Mouse (Mus musculus) G1E (cell line): ENCODE results near the gene Filip1l. TPM values are rescaled to one million over a fixed set of nuclear protein-coding genes. Genes with fewer than 3 reads are reported as not detected.

Experiments used
- ATAC-seq: 2 replicates; pipeline ENCODE4 v1.8.0; 2016; ENCODE audit warnings: mild to moderate bottlenecking; ENCODE audit not compliant: insufficient number of reproducible peaks, poor library complexity, low FRiP score, severe bottlenecking; ENCODE audit errors: extremely low read depth
- DNase-seq: peaks from one replicate; pipeline ENCODE4 v3.0.0; 2012; ENCODE audit warnings: low spot score
- H3K27me3 ChIP-seq: 2 replicates; pipeline ENCODE4 v1.6.1; 2012; ENCODE audit warnings: mild to moderate bottlenecking, low read length, inconsistent platforms; ENCODE audit not compliant: insufficient read depth
- H3K36me3 ChIP-seq: replicated peaks from 2 replicates; pipeline ENCODE3; 2012; ENCODE audit warnings: mild to moderate bottlenecking, inconsistent platforms
- H3K4me1 ChIP-seq: 2 replicates; pipeline ENCODE4 v1.6.1; 2012; ENCODE audit warnings: low read depth, low read length, inconsistent platforms, mixed read lengths; ENCODE audit not compliant: insufficient read depth
- H3K4me3 ChIP-seq: 2 replicates; pipeline ENCODE4 v1.5.1; 2012; ENCODE audit warnings: low read depth, mild to moderate bottlenecking, inconsistent platforms, low read length, moderate library complexity, mixed read lengths
- H3K9me3 ChIP-seq: replicated peaks from 2 replicates; pipeline ENCODE4 v1.6.1; 2012; ENCODE audit warnings: inconsistent platforms
- CTCF ChIP-seq: IDR thresholded peaks from 2 replicates; pipeline ENCODE4 v1.5.1; 2012; ENCODE audit warnings: low read depth, low read length, inconsistent platforms, mixed read lengths
- GATA1 ChIP-seq: IDR thresholded peaks from 2 replicates; pipeline ENCODE4 v1.6.1; 2012; ENCODE audit warnings: borderline replicate concordance, low read length, inconsistent platforms, mixed read lengths
- GATA2 ChIP-seq: IDR thresholded peaks from 2 replicates; pipeline ENCODE4 v1.6.1; 2012; ENCODE audit warnings: low read depth, low read length, inconsistent platforms, borderline replicate concordance
- POLR2AphosphoS5 ChIP-seq: IDR thresholded peaks from 2 replicates; pipeline ENCODE4 v1.6.1; 2012; ENCODE audit warnings: low read depth, low read length, inconsistent platforms; ENCODE audit not compliant: insufficient replicate concordance
- TAL1 ChIP-seq: conservative IDR thresholded peaks from 2 replicates; pipeline ENCODE4 v1.6.1; 2012; ENCODE audit warnings: low read depth, low read length, inconsistent platforms, mixed read lengths
- polyA plus RNA-seq: library from polyadenylated mRNA; stranded (reverse); fragments of >175 nt; gene quantifications from 2 replicates; pipeline ENCODE4 v1.2.3, GENCODE M21; 2012
- total RNA-seq, 2 experiments: library from RNA; stranded (forward) in 1 of 2; stranded (reverse) in 1 of 2; fragments of 200-1000 nt in 1 of 2; fragments of >200 nt in 1 of 2; fragmentation: Nextera tagmentation in 1 of 2; gene quantifications; 2 replicates each; pipeline ENCODE4 v1.2.3; 2014 to 2017

Filip1l gene
- total and polyA plus RNA-seq, 3 experiments: 0.01 to 0.22 TPM; not detected in 1

DNA sequence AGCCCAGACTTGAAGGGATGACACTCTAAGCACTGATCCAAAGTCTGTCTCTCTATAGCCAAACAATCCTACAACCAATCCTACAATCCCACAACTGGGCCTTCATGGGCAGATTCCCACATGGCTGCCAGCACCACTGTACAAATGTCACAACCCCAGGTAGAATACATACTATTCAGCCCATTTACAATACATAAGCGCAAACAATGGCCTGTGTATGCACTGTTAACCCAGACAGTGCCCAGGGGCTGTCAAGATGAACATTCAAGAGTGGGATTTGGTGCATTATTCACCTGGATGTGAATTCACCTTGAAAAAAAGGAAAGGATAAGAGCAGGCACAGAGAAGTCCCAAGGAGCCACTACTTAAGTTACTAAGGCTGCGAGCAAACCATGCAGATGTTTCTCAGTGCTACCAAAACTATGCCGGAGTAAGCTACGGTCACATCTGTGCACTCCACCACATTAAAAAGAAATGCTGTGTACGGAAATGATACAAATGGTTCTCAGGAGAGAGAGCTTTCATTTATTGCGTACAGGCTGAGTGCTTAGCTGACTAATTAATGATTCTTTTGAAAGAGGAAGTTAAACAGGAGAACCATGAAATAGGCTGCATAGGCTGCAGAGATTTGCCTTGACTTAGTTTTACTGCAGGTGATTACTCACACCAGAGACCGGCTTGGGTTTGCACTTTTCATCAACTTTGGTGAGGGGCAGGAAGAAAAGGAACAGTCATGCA lies 69.0 kb downstream of the Filip1l start:
- TF ChIP-seq CTCF: no peak
- TF ChIP-seq TAL1: no peak
- no peak for TF ChIP-seq GATA2
- no peak for TF ChIP-seq GATA1
- no peak for TF ChIP-seq POLR2AphosphoS5
- ATAC-seq (no peak), DNase-seq (no peak)
- no peaks in the 10 kb centered on the region for H3K27me3 ChIP-seq
- H3K4me1 ChIP-seq: no peaks in the 10 kb centered on the region
- no peak overlapping the region for H3K4me3 ChIP-seq
- H3K36me3 ChIP-seq: peaks cover 3% of the 10 kb centered on the region
- H3K9me3 ChIP-seq: no peaks in the 10 kb centered on the region

DNA sequence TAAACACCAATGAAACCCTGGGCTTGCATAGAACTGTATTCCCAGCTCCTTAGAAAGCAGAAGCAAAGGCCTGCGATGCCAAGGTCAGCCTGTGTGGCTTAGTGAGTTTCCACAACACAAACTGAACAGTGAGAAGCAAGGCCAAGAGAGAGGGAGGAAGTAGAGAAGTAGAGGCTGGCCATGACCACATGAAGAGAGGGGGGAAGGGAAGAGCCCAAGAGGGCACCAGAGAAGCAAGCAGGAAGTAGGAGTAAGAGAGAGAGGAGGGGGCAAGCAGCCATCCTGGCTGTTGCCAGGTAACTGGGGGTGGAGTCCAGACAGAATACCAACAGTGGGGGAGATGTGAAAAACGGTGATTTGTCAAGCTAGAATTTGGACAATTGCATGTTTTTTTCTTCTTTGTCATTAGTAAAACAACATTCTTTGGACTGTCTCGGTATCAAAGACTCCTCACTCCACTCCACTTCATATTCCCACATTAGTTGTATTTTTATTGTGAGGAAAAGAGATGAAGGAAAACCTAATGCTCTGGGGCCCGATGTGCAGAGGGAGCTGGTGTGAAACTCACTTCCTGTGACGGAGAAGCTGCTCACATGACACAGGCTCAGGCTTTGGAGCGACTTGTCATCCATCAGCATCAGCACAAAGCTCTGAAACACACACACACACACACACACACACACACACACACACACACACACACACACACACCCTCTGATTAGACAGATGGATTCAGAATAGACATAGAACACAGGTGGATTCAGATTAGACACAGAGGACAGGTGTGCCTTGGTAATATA lies 70.3 kb downstream of the Filip1l start:
- ATAC-seq: no peak

DNA sequence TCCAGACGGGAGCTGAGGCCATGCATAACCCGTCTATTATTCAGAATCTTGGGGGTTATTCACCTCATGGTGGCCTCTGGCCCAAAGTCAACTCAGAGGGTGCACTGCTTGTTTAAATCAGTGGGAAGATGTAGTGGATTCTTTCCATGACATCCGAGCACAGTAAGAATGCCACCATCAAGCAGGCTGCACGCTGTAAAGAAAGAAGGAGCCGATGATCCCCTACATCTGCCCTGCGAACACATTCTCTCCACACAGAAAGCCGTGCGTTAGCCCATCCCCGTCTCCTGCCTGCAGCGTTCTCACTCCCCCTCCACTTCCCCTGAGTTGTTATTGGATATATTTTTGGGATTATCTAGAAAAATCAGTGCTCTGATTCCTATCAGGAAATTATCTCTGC lies 73.8 kb downstream of the Filip1l start:
- Histone ChIP-seq H3K4me3 (no peak overlapping the region), H3K36me3 (peaks cover 3% of the 10 kb centered on the region), H3K27me3 (no peaks in the 10 kb centered on the region), H3K9me3 (no peaks in the 10 kb centered on the region), H3K4me1 (no peaks in the 10 kb centered on the region)
- DNase-seq (no peak), ATAC-seq (no peak)
- TF ChIP-seq CTCF: no peak
- no peak for TF ChIP-seq GATA2
- TF ChIP-seq TAL1: no peak
- TF ChIP-seq POLR2AphosphoS5: no peak
- no peak for TF ChIP-seq GATA1

More for the DNA sequence above, 70.3 kb downstream of the Filip1l start:
- no peak for TF ChIP-seq GATA2
- no peak for DNase-seq
- no peaks in the 10 kb centered on the region for H3K27me3 ChIP-seq
- H3K9me3 ChIP-seq: no peaks in the 10 kb centered on the region
- no peak overlapping the region for H3K4me3 ChIP-seq
- H3K36me3 ChIP-seq: peaks cover 3% of the 10 kb centered on the region
- no peaks in the 10 kb centered on the region for H3K4me1 ChIP-seq

DNA sequence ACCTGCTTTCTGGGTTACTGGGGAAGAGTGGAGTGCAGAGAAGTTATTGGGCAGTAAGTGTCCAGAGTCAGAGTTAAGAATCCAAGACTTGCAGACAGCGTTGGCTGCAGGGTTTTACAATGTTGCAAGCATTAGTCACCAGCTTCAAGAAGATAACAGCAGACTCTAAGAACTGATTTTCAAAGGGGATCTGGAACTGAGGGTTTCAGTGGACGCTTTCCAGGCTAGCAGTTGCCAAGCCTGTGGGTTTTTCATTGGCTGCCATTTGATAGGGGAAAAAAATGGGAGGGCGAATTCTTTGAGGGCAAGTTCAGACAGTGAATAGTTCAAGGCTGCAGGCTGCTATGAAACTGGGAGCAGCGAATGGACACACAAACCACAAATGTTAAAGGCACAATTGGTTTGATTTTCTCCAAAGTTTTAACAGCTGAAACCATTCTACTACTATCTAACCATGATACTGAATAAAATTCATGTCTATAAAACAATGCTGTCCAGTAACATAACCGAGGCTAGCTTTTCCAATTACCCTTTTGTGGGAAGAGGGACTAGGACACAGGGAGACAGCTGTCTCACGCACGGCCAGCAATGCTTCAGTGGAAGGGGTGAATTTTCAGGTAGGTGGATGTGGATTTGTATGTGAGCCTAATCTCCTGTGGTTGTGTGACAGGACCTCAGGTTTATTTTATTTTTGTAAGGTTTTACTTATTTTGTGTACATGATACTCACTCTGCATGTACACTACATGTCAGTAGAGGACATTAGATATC lies 74.8 kb downstream of the Filip1l start:
- TF ChIP-seq GATA2: no peak
- no peak for TF ChIP-seq POLR2AphosphoS5
- TF ChIP-seq GATA1: no peak
- no peak for TF ChIP-seq TAL1
- TF ChIP-seq CTCF: no peak
- ATAC-seq: no peak
- Histone ChIP-seq H3K4me3 (no peak overlapping the region), H3K4me1 (no peaks in the 10 kb centered on the region), H3K27me3 (no peaks in the 10 kb centered on the region), H3K9me3 (no peaks in the 10 kb centered on the region), H3K36me3 (peaks cover 3% of the 10 kb centered on the region)
- no peak for DNase-seq

DNA sequence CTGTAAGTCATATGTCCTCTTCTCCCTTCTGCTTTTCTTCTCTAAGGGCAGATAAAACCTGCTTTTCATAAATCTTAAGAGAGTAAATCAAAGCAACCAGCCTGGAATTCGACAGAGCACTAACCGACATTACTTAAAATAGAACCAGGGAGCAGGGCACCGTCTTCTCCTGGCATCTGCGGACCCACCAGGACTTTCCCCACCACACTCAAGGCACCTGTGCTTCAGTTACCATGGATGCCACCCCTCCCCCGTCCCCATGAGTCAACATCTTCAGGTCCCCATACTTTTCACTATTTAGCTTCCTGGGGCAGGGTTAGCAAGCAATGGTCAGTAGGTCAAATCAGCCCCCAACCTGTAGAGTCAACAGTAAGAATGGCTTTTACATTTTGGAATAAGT lies 76.1 kb downstream of the Filip1l start:
- DNase-seq (no peak), ATAC-seq (no peak)
- H3K9me3 ChIP-seq: no peaks in the 10 kb centered on the region
- H3K27me3 ChIP-seq: no peaks in the 10 kb centered on the region
- TF ChIP-seq POLR2AphosphoS5: no peak
- no peak for TF ChIP-seq CTCF
- TF ChIP-seq TAL1: no peak
- no peak for TF ChIP-seq GATA2
- no peak for TF ChIP-seq GATA1
- no peaks in the 10 kb centered on the region for H3K4me1 ChIP-seq
- H3K4me3 ChIP-seq: no peak overlapping the region
- H3K36me3 ChIP-seq: peaks cover 6% of the 10 kb centered on the region

DNA sequence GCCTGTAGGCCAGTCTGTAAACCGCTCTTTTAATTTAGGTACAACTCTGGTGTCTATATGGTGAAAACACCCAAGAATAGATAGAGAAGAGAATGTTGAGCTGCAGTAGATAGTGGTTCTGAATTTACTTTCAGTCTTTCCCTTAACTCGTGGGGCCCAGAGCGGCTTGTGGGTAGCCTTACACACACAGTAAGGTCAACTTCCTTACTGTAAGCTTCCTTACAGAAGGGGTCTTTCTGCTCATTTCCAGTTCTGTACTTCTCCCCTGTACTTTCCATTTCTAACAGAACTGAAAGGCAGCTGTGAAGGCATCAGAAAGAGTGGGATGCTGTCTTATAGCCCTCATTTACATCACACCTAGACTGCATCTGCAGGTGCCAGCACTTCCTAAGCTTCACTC lies 78.4 kb downstream of the Filip1l start:
- Histone ChIP-seq H3K9me3 (no peaks in the 10 kb centered on the region), H3K4me1 (no peaks in the 10 kb centered on the region), H3K36me3 (peaks cover 11% of the 10 kb centered on the region), H3K4me3 (no peak overlapping the region), H3K27me3 (no peaks in the 10 kb centered on the region)
- DNase-seq (no peak), ATAC-seq (no peak)
- no peak for TF ChIP-seq GATA2
- no peak for TF ChIP-seq CTCF
- no peak for TF ChIP-seq GATA1
- TF ChIP-seq POLR2AphosphoS5: no peak
- TF ChIP-seq TAL1: no peak
